Mouse (Mus musculus) hindbrain, embryonic 14.5 days (tissue): Measurements from ENCODE around the gene Ankle1. TPM values are rescaled to one million over a fixed set of nuclear protein-coding genes. Genes with fewer than 3 reads are reported as not detected.
"Not testable (repeated sequence)": the region's sequence is repeated elsewhere in the genome, so short reads cannot be mapped to it uniquely, and the experiment has no call there.

Experiments
- ATAC-seq: fragments of 200-750 bp; cut with Nextera tagmentation; 2 replicates; pipeline ENCODE4 v1.8.0; 2017; ENCODE audit warnings: moderate number of reproducible peaks, mild to moderate bottlenecking, moderate TSS enrichment, moderate library complexity; ENCODE audit not compliant: low FRiP score
- DNase-seq: peaks from one replicate; pipeline ENCODE4 v3.0.0-alpha.2; 2015; ENCODE audit warnings: low spot score
- H3K27ac ChIP-seq: fragments of 300-500 bp; sonication (generic); 2 replicates; pipeline ENCODE4 v1.5.1; 2014; ENCODE audit warnings: mild to moderate bottlenecking, moderate library complexity
- H3K27me3 ChIP-seq: fragments of 300-500 bp; sonication (generic); 2 replicates; pipeline ENCODE4 v1.6.1; 2014; ENCODE audit warnings: mild to moderate bottlenecking, low read length, mixed read lengths; ENCODE audit not compliant: control insufficient read depth, insufficient read depth
- H3K36me3 ChIP-seq: fragments of 300-500 bp; sonication (generic); replicated peaks from 2 replicates; pipeline ENCODE4 v1.6.1; 2014; ENCODE audit not compliant: control insufficient read depth, insufficient read depth
- H3K4me1 ChIP-seq: fragments of 300-500 bp; sonication (generic); replicated peaks from 2 replicates; pipeline ENCODE4 v1.6.1; 2014; ENCODE audit warnings: antibody characterized with exemption, low read length, mixed read lengths; ENCODE audit not compliant: control insufficient read depth, insufficient read depth
- H3K4me2 ChIP-seq: fragments of 300-500 bp; sonication (generic); replicated peaks from 2 replicates; pipeline ENCODE4 v1.6.1; 2014; ENCODE audit warnings: mild to moderate bottlenecking, moderate library complexity
- H3K4me3 ChIP-seq: fragments of 300-500 bp; sonication (generic); replicated peaks from 2 replicates; pipeline ENCODE4 v1.5.1; 2014; ENCODE audit warnings: mild to moderate bottlenecking, low read length
- H3K9ac ChIP-seq: fragments of 300-500 bp; sonication (generic); 2 replicates; pipeline ENCODE4 v1.6.1; 2014
- H3K9me3 ChIP-seq: fragments of 300-500 bp; sonication (generic); 2 replicates; pipeline ENCODE4 v1.6.1; 2016; ENCODE audit warnings: low read length; ENCODE audit not compliant: control insufficient read depth
- WGBS: fragments of 180-500 bp; shearing (Covaris S2); extraction: QIAGEN DNeasy Blood & Tissue Kit; methylation state at CpG from one replicate; pipeline ENCODE4 v1.1.7; 2014; 5-methylcytosine and 5-hydroxymethylcytosine counted together
- polyA plus RNA-seq: library from polyadenylated mRNA; unstranded; fragments of >200 nt; fragmentation: Nextera tagmentation; extraction: Ambion mirVana; gene quantifications from 2 replicates; pipeline ENCODE4 v1.2.1, GENCODE M21; 2014

Gene Ankle1
- polyA plus RNA-seq, 1 experiment from 2014 or later: 4.7 TPM

- WGBS: 94% methylated on average over 8 of the region's 8 CpGs
- DNase-seq (no peak), ATAC-seq (no peak)
- no peak overlapping the region for H3K9ac ChIP-seq
- H3K4me3 ChIP-seq: no peak overlapping the region
- H3K4me1 ChIP-seq: peaks cover 13% of the 10 kb centered on the region; the same call in 1 of the 2 replicates
- no peak overlapping the region for H3K27ac ChIP-seq
- peaks cover 8% of the 10 kb centered on the region for H3K36me3 ChIP-seq
- H3K9me3 ChIP-seq: no peaks in the 10 kb centered on the region
- H3K27me3 ChIP-seq: no peaks in the 10 kb centered on the region
- H3K4me2 ChIP-seq: no peak overlapping the region
Observed at GRCm38 (mm10) chr8:71404011-71404410, 1.8 kb upstream of the Ankle1 start.

- 89% methylated on average over 9 of the region's 9 CpGs for WGBS
- no peak overlapping the region; the same call in 1 of the 2 replicates for H3K4me2 ChIP-seq
- ATAC-seq: no peak
Observed at GRCm38 (mm10) chr8:71404951-71405351, 859 bp upstream of the Ankle1 start.

GRCm38 (mm10) chr8:71406099-71407015 lies 547 bp downstream of the Ankle1 start:
- peak; percentile 52 for ATAC-seq
- 1% methylated on average over 55 of the region's 55 CpGs for WGBS
- Histone ChIP-seq H3K27me3 (no peaks in the 10 kb centered on the region), H3K4me2 (peak overlapping the region; percentile 65), H3K9ac (peak overlapping the region; percentile 43; the same call in 1 of the 2 replicates), H3K4me3 (peak overlapping the region; percentile 33), H3K27ac (no peak overlapping the region), H3K4me1 (peaks cover 13% of the 10 kb centered on the region; the same call in 1 of the 2 replicates), H3K9me3 (no peaks in the 10 kb centered on the region), H3K36me3 (no peaks in the 10 kb centered on the region)
- no peak for DNase-seq

More at GRCm38 (mm10) chr8:71404951-71405351, 859 bp upstream of the Ankle1 start:
- H3K27me3 ChIP-seq: no peaks in the 10 kb centered on the region
- H3K4me3 ChIP-seq: no peak overlapping the region
- no peak overlapping the region for H3K27ac ChIP-seq
- peaks cover 13% of the 10 kb centered on the region; the same call in 1 of the 2 replicates for H3K4me1 ChIP-seq
- H3K9ac ChIP-seq: no peak overlapping the region
- no peaks in the 10 kb centered on the region for H3K9me3 ChIP-seq
- no peak for DNase-seq
- no peaks in the 10 kb centered on the region for H3K36me3 ChIP-seq

- no peak overlapping the region for H3K4me2 ChIP-seq
- no peak overlapping the region for H3K9ac ChIP-seq
- no peak overlapping the region for H3K4me3 ChIP-seq
- H3K4me1 ChIP-seq: peaks cover 13% of the 10 kb centered on the region; the same call in 1 of the 2 replicates
- DNase-seq: no peak
- H3K36me3 ChIP-seq: no peaks in the 10 kb centered on the region
- H3K27ac ChIP-seq: no peak overlapping the region
- WGBS: 93% methylated on average over 14 of the region's 14 CpGs
- H3K27me3 ChIP-seq: no peaks in the 10 kb centered on the region
- no peaks in the 10 kb centered on the region for H3K9me3 ChIP-seq
- ATAC-seq: no peak
Observed at GRCm38 (mm10) chr8:71407441-71407840, 1.6 kb downstream of the Ankle1 start.

- Histone ChIP-seq H3K27ac (no peak overlapping the region), H3K9me3 (no peaks in the 10 kb centered on the region), H3K9ac (no peak overlapping the region), H3K36me3 (no peaks in the 10 kb centered on the region), H3K4me1 (peaks cover 13% of the 10 kb centered on the region; the same call in 1 of the 2 replicates), H3K27me3 (no peaks in the 10 kb centered on the region), H3K4me2 (no peak overlapping the region), H3K4me3 (no peak overlapping the region)
- no peak for DNase-seq
- no peak for ATAC-seq
- 96% methylated on average over 4 of the region's 4 CpGs for WGBS
Observed at GRCm38 (mm10) chr8:71408231-71408630, 2.4 kb downstream of the Ankle1 start.

- Histone ChIP-seq H3K4me3 (no peak overlapping the region), H3K27me3 (no peaks in the 10 kb centered on the region), H3K27ac (no peak overlapping the region), H3K9me3 (no peaks in the 10 kb centered on the region), H3K4me1 (0 out of 2 replicates have a peak, but pooled peaks cover 3% of the 10 kb centered on the region), H3K36me3 (no peaks in the 10 kb centered on the region), H3K4me2 (no peak overlapping the region), H3K9ac (no peak overlapping the region)
- DNase-seq: no peak
- WGBS: 46% methylated on average over 11 of the region's 11 CpGs
- ATAC-seq: no peak
Observed at GRCm38 (mm10) chr8:71411535-71412273, 5.9 kb downstream of the Ankle1 start.

GRCm38 (mm10) chr8:71422121-71422520 lies 16.3 kb downstream of the Ankle1 start:
- H3K27ac ChIP-seq: no peak overlapping the region
- peaks cover 4% of the 10 kb centered on the region; the same call in 1 of the 2 replicates for H3K9me3 ChIP-seq
- no peak overlapping the region for H3K9ac ChIP-seq
- H3K4me2 ChIP-seq: no peak overlapping the region
- H3K36me3 ChIP-seq: no peaks in the 10 kb centered on the region
- no peak overlapping the region for H3K4me3 ChIP-seq
- H3K27me3 ChIP-seq: no peaks in the 10 kb centered on the region
- ATAC-seq: no peak
- H3K4me1 ChIP-seq: no peaks in the 10 kb centered on the region
- DNase-seq: no peak

- WGBS: 88% methylated on average over 1 of the region's 1 CpGs
- not testable (repeated sequence) for DNase-seq, H3K9me3 ChIP-seq, ATAC-seq, H3K27me3 ChIP-seq, H3K4me2 ChIP-seq, H3K27ac ChIP-seq, H3K4me3 ChIP-seq, H3K4me1 ChIP-seq, H3K9ac ChIP-seq, H3K36me3 ChIP-seq
Observed at GRCm38 (mm10) chr8:71432935-71433334, 27.1 kb downstream of the Ankle1 start.

GRCm38 (mm10) chr8:71437041-71437440 lies 31.2 kb downstream of the Ankle1 start:
- no peaks in the 10 kb centered on the region for H3K36me3 ChIP-seq
- no peak overlapping the region for H3K27ac ChIP-seq
- no peaks in the 10 kb centered on the region for H3K4me1 ChIP-seq
- 0 out of 2 replicates have a peak, but pooled peaks cover 4% of the 10 kb centered on the region for H3K9me3 ChIP-seq
- 53% methylated on average over 3 of the region's 3 CpGs for WGBS
- no peak for DNase-seq
- H3K27me3 ChIP-seq: peaks cover 3% of the 10 kb centered on the region; the same call in 1 of the 2 replicates
- H3K9ac ChIP-seq: no peak overlapping the region
- no peak for ATAC-seq
- no peak overlapping the region for H3K4me3 ChIP-seq
- no peak overlapping the region for H3K4me2 ChIP-seq
